Mouse (Mus musculus): ENCODE results near the gene Rhov.

Rhov gene

DNA sequence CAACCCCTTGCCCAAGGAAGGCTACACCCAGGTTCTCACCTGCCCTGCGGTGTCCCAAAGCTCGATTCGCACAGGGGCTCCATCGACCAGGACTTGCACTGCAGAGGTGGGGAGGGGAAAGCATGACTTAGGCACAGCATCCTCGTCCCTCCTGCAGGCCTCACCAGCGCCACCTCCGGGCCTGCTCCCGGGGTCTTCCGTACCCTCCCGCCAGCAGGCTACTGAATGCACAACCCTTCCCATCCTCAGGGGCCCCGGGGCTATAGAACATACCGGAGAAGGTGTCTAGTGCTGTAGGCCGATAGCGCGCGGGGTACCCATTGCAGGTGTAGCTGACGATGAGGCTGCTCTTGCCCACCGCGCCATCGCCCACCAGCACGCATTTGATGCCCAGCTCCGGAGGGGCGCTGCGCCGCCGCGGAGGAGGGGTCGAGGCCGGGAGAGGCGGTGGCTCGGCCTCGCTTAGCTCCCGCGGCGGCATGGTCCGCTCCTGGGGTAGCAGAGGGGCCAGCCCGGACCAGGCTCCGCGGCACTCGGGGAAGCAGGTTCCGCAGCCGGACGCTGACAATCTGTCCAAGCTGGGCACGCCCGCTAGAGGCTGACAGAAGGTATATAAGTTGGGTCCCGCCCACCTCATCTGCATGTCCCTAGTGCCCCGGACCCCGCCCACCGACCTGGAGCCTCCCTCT is at the start of gene Rhov:
Rhov (minus strand) TSS at position 630 of the 689 bp plus-strand sequence.
- DNase-seq (ENCODE audit: low spot score) = no peak

- DNase-seq (ENCODE audit: low spot score) = no peak
Measured at GRCm38 (mm10) chr2:119320571-119320970, 49.5 kb upstream of the Rhov start.

- DNase-seq (ENCODE audit: low spot score) = no peak
Measured at GRCm38 (mm10) chr2:119318043-119318710, 47.1 kb upstream of the Rhov start.

- no peak for DNase-seq (ENCODE audit: low spot score)
Measured at GRCm38 (mm10) chr2:119314742-119315310, 43.8 kb upstream of the Rhov start.

DNA sequence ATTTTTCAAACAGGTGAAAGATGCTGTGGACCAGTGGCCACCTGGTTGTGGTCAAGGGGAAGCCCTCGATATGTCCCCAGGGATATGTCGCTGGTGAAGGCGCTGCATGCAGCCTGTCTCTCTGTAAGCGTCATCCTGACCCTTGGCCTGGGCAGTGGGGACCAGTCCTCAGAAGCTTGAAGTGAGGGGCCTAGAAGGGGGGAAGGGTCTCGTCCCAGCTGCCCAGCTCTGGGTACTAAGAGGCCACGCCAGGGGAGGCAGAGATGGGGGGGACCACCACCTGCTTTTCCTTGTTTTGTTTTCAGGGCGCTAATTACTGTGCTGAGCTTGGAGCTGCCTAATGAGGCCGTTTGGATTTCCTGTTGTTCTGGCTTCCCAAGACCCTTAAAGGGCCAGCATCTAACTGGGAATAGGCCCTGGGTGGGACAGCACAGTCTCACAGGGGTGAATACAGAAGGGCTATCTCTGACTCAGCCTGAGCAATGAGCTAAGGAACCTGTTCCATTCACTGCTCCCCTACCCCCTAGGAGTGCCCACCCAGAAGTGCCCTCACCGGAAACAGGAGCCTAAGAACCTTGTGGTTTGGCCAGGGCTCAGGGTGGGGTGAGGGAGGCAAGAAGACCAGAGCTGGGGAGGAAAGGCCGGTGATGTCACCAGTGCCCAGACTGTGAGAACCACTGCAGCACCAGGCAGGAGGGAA is 42.9 kb upstream of the Rhov start:
- no peak for DNase-seq (ENCODE audit: low spot score)

GRCm38 (mm10) chr2:119312380-119312958 is 41.4 kb upstream of the Rhov start:
- DNase-seq (ENCODE audit: low spot score) = no peak

DNA sequence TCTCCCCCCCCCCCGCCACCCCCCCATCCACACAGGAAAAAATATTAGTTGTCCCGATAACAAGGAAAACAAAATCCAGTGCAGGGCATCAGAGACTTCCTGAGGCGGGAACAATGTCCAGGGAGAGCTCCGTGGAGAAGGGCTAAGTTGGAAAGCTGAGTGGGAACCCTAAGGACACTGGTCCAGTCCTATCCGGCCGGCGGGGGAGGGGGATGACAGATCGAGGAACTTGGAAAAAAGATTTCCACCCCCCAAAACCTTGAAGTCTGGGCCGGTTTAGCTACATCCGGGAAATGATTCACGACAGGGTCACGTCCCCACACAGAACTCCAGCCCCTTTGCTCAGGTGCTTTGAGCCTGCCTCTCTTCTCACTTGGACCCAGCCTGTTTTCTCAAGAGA is 40.5 kb upstream of the Rhov start:
- DNase-seq (ENCODE audit: low spot score) = no peak

DNA sequence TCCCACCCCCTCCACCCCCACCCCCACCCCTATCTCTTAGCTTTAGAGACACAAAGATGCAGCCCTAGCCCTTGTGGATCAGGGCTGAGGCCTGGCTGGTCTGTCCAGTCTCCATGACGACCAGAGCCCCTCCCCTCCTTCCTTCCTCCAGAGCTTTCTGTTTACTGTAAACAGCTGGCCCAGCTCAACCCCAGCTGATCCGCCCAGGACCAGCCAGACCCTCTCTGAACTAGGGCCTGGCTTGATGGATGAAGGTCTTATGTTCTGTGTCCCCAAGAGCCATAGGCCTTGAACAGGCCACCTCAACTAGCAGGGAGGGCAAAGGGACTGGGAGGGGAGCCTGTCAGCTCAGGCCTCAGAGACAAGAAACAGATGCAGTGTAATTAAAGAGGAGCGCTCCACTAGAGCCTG is 33.7 kb upstream of the Rhov start:
- DNase-seq (ENCODE audit: low spot score) = no peak

DNA sequence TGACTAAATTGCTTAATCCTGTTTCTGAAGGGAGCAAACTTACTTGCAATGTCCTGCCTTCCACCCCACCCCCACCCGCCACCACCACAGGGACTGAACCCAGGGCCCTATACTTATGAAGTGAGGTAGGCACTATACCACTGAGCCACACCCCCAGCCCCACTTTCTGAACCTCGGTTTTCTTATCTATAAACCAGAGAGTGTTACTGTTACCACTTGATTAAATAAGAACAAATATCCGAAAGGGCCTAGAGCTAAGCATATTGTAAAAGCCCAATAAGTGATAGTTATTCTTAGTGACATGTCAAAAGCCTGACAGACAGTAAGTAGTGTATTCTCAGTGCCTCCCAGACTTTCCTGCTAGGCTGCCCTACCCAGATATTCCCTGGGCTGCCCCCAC is 33.3 kb upstream of the Rhov start:
- no peak for DNase-seq (ENCODE audit: low spot score)

- DNase-seq (ENCODE audit: low spot score) = no peak
Measured at GRCm38 (mm10) chr2:119302876-119303275, 31.8 kb upstream of the Rhov start.

- DNase-seq (ENCODE audit: low spot score) = no peak
Measured at GRCm38 (mm10) chr2:119300819-119301493, 29.9 kb upstream of the Rhov start.

DNA sequence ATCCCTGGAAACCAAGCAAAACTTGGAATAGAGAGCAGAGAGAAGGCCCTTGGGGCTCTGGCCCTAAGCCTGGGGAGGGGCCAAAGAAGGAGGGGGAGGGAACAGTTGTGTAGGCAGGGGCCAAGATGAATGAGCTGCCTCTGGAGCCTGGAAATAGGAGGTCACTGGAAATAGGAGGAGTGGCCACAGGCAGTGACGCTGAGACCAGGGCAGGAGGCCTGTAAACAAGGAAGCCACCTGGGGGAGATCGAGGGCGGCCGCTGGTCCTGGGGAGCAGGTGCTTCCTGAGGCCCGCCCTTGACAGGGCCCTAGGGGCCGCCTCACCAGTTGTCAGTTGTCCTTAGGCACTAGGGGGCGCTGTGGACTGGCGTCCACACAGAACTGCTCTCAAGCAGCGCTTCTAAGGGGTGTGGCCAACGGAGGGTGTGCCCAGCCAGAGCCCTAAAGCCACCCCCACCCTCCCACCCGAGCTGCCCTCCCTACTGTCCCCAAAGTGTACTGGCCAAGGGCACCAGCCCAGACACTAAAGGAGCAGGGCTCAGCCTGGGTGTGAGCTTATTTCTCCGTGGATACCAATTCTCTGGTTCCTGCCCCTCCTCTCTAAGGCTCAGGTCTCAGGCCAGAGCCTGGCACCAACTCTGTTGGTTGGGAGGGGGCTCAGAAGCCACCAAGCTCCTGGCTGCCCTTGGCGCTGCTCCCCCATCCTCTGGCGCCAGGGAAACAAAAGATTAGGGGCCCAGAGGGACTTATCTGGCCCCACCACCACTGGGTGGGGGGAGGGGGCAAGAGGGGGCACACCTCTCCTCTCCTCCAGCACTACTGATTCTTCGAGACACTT is 29.1 kb upstream of the Rhov start:
- DNase-seq (ENCODE audit: low spot score) = no peak

GRCm38 (mm10) chr2:119298839-119299238 is 27.8 kb upstream of the Rhov start:
- DNase-seq (ENCODE audit: low spot score) = no peak

- no peak for DNase-seq (ENCODE audit: low spot score)
Measured at GRCm38 (mm10) chr2:119298330-119298729, 27.3 kb upstream of the Rhov start.

DNA sequence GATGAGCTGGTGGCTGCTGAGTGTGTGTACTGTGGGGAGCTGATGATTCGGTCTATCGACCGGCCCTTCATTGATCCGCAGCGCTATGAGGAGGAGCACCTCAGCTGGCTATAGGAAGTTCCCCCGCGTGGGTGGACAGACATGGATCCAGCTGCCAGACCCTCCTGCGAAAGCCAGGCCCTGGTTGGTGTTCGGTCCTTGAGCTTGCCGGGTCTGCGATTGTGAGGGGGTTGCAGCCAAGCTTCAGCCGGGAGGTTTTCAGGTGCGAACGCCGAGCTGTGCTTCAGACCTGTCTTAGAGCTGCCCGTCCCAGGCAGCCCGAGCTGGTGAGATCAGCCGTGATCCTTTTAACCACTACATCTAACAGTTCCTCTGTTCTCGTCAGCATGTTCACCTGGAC is 26.4 kb upstream of the Rhov start:
- no peak for DNase-seq (ENCODE audit: low spot score)

DNA sequence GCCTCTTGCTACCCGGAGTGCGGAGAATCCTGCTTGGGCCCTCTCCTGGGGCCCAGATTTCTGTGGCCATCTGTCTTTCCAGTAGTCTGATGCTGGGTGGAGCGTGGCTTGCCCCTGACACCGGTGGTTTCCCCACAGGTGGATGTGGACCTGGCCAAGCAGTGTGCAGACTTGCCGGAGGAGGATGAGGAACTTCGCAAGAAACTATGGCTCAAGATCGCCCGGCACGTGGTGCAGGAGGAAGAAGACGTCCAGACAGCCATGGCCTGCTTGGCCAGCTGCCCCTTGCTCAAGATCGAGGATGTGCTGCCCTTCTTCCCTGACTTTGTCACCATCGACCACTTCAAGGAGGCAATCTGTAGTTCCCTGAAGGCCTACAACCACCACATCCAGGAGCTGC is 25.7 kb upstream of the Rhov start:
- DNase-seq (ENCODE audit: low spot score) = no peak

- no peak for DNase-seq (ENCODE audit: low spot score)
Measured at GRCm38 (mm10) chr2:119294411-119294810, 23.3 kb upstream of the Rhov start.

GRCm38 (mm10) chr2:119293776-119294390 is 22.8 kb upstream of the Rhov start:
- DNase-seq (ENCODE audit: low spot score) = no peak

DNA sequence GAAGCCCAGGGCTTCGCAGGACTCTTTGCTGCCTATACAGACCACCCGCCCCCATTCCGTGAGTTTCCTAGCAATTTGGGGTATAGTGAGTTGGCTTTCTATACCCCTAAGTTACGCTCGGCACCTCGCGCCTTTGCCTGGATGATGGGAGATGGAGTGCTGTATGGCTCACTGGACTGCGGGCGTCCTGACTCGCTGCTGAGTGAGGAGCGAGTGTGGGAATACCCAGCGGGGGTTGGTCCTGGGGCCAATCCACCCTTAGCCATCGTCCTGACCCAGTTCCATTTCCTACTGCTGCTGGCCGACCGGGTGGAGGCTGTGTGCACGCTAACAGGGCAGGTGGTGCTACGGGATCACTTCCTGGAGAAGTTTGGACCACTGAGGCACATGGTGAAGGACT is 22.2 kb upstream of the Rhov start:
- no peak for DNase-seq (ENCODE audit: low spot score)

- DNase-seq (ENCODE audit: low spot score) = no peak
Measured at GRCm38 (mm10) chr2:119292852-119293251, 21.8 kb upstream of the Rhov start.

GRCm38 (mm10) chr2:119292281-119292680 is 21.2 kb upstream of the Rhov start:
- DNase-seq (ENCODE audit: low spot score) = no peak
